Mouse (Mus musculus) embryonic stem cell, embryonic (primary cell): ENCODE results near the gene Rtn4r.

ENCODE experiments used
- CTCF ChIA-PET, 4 experiments: fragments of 300-600 bp in 2 of 4; fragments of 350-600 bp in 2 of 4; sonication (Branson Sonifier 250); formaldehyde crosslinking; loops; one replicate each; lab custom pipeline; 2022; ENCODE audit warnings: inconsistent platforms in 2 of 4; lab: Charles Lee
- POLR2A ChIA-PET, 4 experiments: fragments of 300-600 bp in 2 of 4; fragments of 350-600 bp in 2 of 4; sonication (Branson Sonifier 250); formaldehyde crosslinking; loops; one replicate each; lab custom pipeline; 2022; ENCODE audit warnings: antibody characterized with exemption in 4 of 4, inconsistent platforms in 1 of 4; lab: Charles Lee

Rtn4r gene

GRCm38 (mm10) chr16:18133133-18133920 lies 5.9 kb downstream of the Rtn4r start:
- CTCF ChIA-PET: interaction anchor here in 1 of 4 experiments (1.6 kb wide), 1 partner anchor 69 kb away, joined by 4 read pairs; no protein-coding TSS in a partner anchor
- POLR2A ChIA-PET: no interaction called here

- CTCF ChIA-PET: interaction anchor here in 1 of 4 experiments (1.2 kb wide), 1 partner anchor 75 kb away, joined by 4 read pairs; no protein-coding TSS in a partner anchor
- POLR2A ChIA-PET: interaction anchor here in 1 of 4 experiments (0.7 to 1.3 kb wide), 2 partner anchors 46 to 102 kb away, joined by 3 to 4 read pairs; no protein-coding TSS in a partner anchor
Measured at GRCm38 (mm10) chr16:18135196-18135595, 7.8 kb downstream of the Rtn4r start.

- POLR2A ChIA-PET: no interaction called here
- CTCF ChIA-PET: no interaction called here
Measured at GRCm38 (mm10) chr16:18136015-18136414, 8.6 kb downstream of the Rtn4r start.

GRCm38 (mm10) chr16:18144201-18144600 lies 16.8 kb downstream of the Rtn4r start:
- ChIA-PET CTCF (no interaction called here), POLR2A (interaction anchor here in 1 of 4 experiments (0.9 kb wide), 1 partner anchor 55 kb away, joined by 4 read pairs; no protein-coding TSS in a partner anchor)

- POLR2A ChIA-PET: interaction anchor here in 1 of 4 experiments (0.6 kb wide), 1 partner anchor 59 kb away, joined by 3 read pairs; no protein-coding TSS in a partner anchor
- CTCF ChIA-PET: interaction anchor here in 1 of 4 experiments (0.7 to 1.2 kb wide), 2 partner anchors 27 to 30 kb away, joined by 3 to 5 read pairs; no protein-coding TSS in a partner anchor
Measured at GRCm38 (mm10) chr16:18145341-18145867, 18.0 kb downstream of the Rtn4r start.

- CTCF ChIA-PET: interaction anchor here (0.8 to 1.8 kb wide), 8 partner anchors 24 to 64 kb away, joined by 3 to 5 read pairs (median 3); no protein-coding TSS in a partner anchor
- POLR2A ChIA-PET: interaction anchor here in 1 of 4 experiments (0.8 to 1.6 kb wide), 3 partner anchors 20 to 25 kb away, joined by 3 read pairs; no protein-coding TSS in a partner anchor
Measured at GRCm38 (mm10) chr16:18148208-18148876, 20.9 kb downstream of the Rtn4r start.

- CTCF ChIA-PET: interaction anchor here in 3 of 4 experiments (0.5 to 1.8 kb wide), 7 partner anchors 23 to 652 kb away, joined by 3 to 5 read pairs (median 3); no protein-coding TSS in a partner anchor
- POLR2A ChIA-PET: interaction anchor here in 1 of 4 experiments (0.8 to 1.3 kb wide), 2 partner anchors 45 to 69 kb away, joined by 3 read pairs; no protein-coding TSS in a partner anchor
Measured at GRCm38 (mm10) chr16:18149205-18149604, 21.8 kb downstream of the Rtn4r start.

- CTCF ChIA-PET: interaction anchor here in 2 of 4 experiments (0.6 to 1.5 kb wide), 3 partner anchors 20 to 79 kb away, joined by 3 to 14 read pairs (median 4); no protein-coding TSS in a partner anchor
- POLR2A ChIA-PET: interaction anchor here in 2 of 4 experiments (0.6 to 1.9 kb wide), 4 partner anchors 63 to 374 kb away, joined by 3 to 11 read pairs (median 3); no protein-coding TSS in a partner anchor
Measured at GRCm38 (mm10) chr16:18152189-18152588, 24.7 kb downstream of the Rtn4r start.

- POLR2A ChIA-PET: interaction anchor here in 1 of 4 experiments (0.6 to 1.9 kb wide), 4 partner anchors 19 to 375 kb away, joined by 3 to 11 read pairs (median 3); no protein-coding TSS in a partner anchor
- CTCF ChIA-PET: interaction anchor here in 2 of 4 experiments (0.6 to 2.4 kb wide), 3 partner anchors 20 to 80 kb away, joined by 3 to 14 read pairs (median 8); no protein-coding TSS in a partner anchor
Measured at GRCm38 (mm10) chr16:18152769-18153445, 25.5 kb downstream of the Rtn4r start.

- CTCF ChIA-PET: interaction anchor here in 1 of 4 experiments (0.8 to 2.4 kb wide), 3 partner anchors 18 to 306 kb away, joined by 3 to 8 read pairs (median 3); no protein-coding TSS in a partner anchor
- POLR2A ChIA-PET: interaction anchor here in 2 of 4 experiments (0.5 to 1.0 kb wide), 2 partner anchors 51 to 94 kb away, joined by 3 read pairs; no protein-coding TSS in a partner anchor
Measured at GRCm38 (mm10) chr16:18154521-18155171, 27.2 kb downstream of the Rtn4r start.

GRCm38 (mm10) chr16:18156579-18157350 lies 29.3 kb downstream of the Rtn4r start:
- CTCF ChIA-PET: interaction anchor here in 1 of 4 experiments (1.0 kb wide), 1 partner anchor 16 kb away, joined by 4 read pairs; no protein-coding TSS in a partner anchor

GRCm38 (mm10) chr16:18159255-18159654 lies 31.8 kb downstream of the Rtn4r start:
- ChIA-PET POLR2A (interaction anchor here in 3 of 4 experiments (0.6 to 1.7 kb wide), 6 partner anchors 9 to 70 kb away, joined by 3 to 5 read pairs (median 3); no protein-coding TSS in a partner anchor), CTCF (interaction anchor here in 3 of 4 experiments (0.6 to 2.9 kb wide), 7 partner anchors 13 to 575 kb away, joined by 3 to 13 read pairs (median 3); no protein-coding TSS in a partner anchor)

More at GRCm38 (mm10) chr16:18156579-18157350, 29.3 kb downstream of the Rtn4r start:
- POLR2A ChIA-PET: no interaction called here

GRCm38 (mm10) chr16:18159778-18160177 lies 32.3 kb downstream of the Rtn4r start:
- ChIA-PET POLR2A (interaction anchor here in 2 of 4 experiments (1.0 to 1.3 kb wide), 2 partner anchors 71 kb away, joined by 3 to 5 read pairs; no protein-coding TSS in a partner anchor), CTCF (interaction anchor here (0.5 to 2.9 kb wide), 5 partner anchors 12 to 311 kb away, joined by 3 to 13 read pairs (median 3); no protein-coding TSS in a partner anchor)

- ChIA-PET POLR2A (no interaction called here), CTCF (interaction anchor here in 3 of 4 experiments (0.6 to 2.9 kb wide), 4 partner anchors 11 to 312 kb away, joined by 3 to 13 read pairs (median 6); no protein-coding TSS in a partner anchor)
Measured at GRCm38 (mm10) chr16:18160514-18160913, 33.1 kb downstream of the Rtn4r start.

- CTCF ChIA-PET: interaction anchor here in 2 of 4 experiments (0.8 to 2.9 kb wide), 2 partner anchors 12 kb away, joined by 3 to 9 read pairs; no protein-coding TSS in a partner anchor
- POLR2A ChIA-PET: no interaction called here
Measured at GRCm38 (mm10) chr16:18161190-18161589, 33.7 kb downstream of the Rtn4r start.
